In the genomic region with DNA sequence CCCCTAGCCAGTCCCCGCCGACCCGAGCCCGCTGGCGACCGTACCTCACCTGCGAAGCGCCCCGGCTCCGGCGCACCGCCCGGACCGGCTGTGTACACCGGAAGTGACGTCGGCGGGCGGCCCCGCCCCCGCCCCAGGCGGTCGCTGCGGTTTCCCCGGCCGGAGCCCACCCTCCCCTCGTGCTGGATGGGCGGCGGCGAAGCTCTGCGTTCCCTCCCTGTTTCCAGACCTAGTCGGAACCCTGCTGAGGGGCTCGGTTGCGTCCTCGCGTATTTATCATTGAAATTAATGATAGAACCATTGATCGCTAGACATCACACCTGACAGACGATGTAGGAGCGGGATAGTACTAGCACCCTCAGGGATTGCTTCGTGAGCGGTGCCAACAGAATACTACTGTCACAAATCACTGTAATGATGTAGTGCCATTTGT, we compare ENCODE assay signal across 8 mouse cellular contexts. TPM values are rescaled to one million over a fixed set of nuclear protein-coding genes. Genes with fewer than 3 reads are reported as not detected.
DNase-seq lines count a peak whose midpoint lies in the region; ATAC-seq lines count a peak whose summit lies in the region.

A gene (minus strand): TSS at position 109 of the 433 bp plus-strand sequence.

- DNase-seq in ZHBTc4 (ENCODE audit: low read depth, low spot score) = peak; percentile 94
- DNase-seq in gastrocnemius, postnatal 10 days = peak; percentile 90
- DNase-seq in induced T-regulatory cell, adult 2 months (ENCODE audit: low read depth) = peak; percentile 88
- peak; percentile 27 to 74 for DNase-seq in left cerebral cortex, adult 9 months (ENCODE audit: low spot score in 2 of 2)
- peak; percentile 85 for DNase-seq in right cerebral cortex, postnatal 14 days
- peak; percentile 73 to 83 for DNase-seq in urinary bladder, postnatal 36 days (ENCODE audit: low spot score in 2 of 2)

- ATAC-seq in common myeloid progenitor, adult 5-6 weeks (replicated peaks; ENCODE audit: low read depth, poor library complexity, severe bottlenecking) = peak; percentile 77
- ATAC-seq in megakaryocyte progenitor cell, adult 5-6 weeks (replicated peaks; ENCODE audit: poor library complexity) = peak; percentile 83

RNA-seq across cellular contexts. Expression of the gene that starts here (rescaled TPM):
- total RNA-seq in common myeloid progenitor, adult 5-6 weeks (2017) = 14.6 and 23.7 TPM in 2 replicates
- total RNA-seq in gastrocnemius, postnatal 10 days (2021) = 10 to 100 TPM; 51.2 to 64.1 TPM
- 16.4 and 18.7 TPM in 2 replicates for total RNA-seq in megakaryocyte progenitor cell, adult 5-6 weeks (2015)
- 12.0 and 12.2 TPM in 2 replicates for total RNA-seq in megakaryocyte progenitor cell, adult 5-6 weeks (2017)

Comparison
In these comparisons a context has a peak if more than half of its experiments do, and no peak if none do; other contexts are left out.
1. Peak in every context shown above with its lines: DNase-seq and ATAC-seq.